Mouse (Mus musculus) layer of hippocampus, adult 9-10 months (tissue): ENCODE data around the gene Gfpt1.

Experiments used
- DNase-seq: peaks from one replicate; pipeline ENCODE4 v3.0.0; 2022; ENCODE audit warnings: low spot score

Gfpt1 gene

DNA sequence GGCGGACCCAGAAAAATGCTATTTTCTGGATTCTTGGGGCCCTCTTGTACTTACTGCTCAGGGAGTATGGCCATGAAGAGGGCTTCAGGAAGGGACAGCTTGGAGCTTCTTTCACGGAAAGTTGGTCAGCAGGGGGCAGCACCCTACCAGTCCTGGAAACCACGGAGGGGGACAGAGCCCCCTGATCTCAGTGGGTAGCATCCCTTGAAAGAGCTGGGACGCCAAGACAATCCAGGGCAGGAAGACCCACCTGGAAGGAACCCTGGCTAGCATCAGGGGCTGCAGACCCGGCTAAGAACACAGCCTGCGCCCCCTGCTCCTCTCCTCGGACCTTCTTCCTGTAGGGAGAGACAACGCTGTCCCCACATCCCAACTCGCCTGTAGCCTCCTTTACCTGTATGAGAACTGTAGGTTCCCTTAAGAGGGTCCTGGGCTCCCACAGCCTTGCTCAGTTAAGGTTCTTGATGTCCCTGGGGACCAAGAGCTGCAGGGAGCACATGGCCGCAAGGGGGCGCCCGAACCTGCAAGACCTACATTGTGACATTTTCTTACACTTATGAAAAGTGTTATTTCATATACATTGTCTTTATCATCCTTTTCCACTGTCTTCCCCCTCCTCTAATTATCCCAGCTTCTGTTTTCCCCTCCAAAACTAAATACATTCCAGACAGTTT is 58.8 kb downstream of the Gfpt1 start:
- peak; percentile 93 for DNase-seq

- no peak for DNase-seq
Observed at GRCm38 (mm10) chr6:87101955-87102353, 59.3 kb downstream of the Gfpt1 start.

- no peak for DNase-seq
Observed at GRCm38 (mm10) chr6:87102421-87102911, 59.8 kb downstream of the Gfpt1 start.

- no peak for DNase-seq
Observed at GRCm38 (mm10) chr6:87103314-87103713, 60.7 kb downstream of the Gfpt1 start.

GRCm38 (mm10) chr6:87104123-87104796 is 61.6 kb downstream of the Gfpt1 start, which contains the start of gene D6Ertd527e:
Gene D6Ertd527e (plus strand): TSS chr6:87104746.
- no peak for DNase-seq

- DNase-seq: no peak
Observed at GRCm38 (mm10) chr6:87111493-87111892, 68.8 kb downstream of the Gfpt1 start.

GRCm38 (mm10) chr6:87112125-87112524 is 69.5 kb downstream of the Gfpt1 start:
- no peak for DNase-seq

DNA sequence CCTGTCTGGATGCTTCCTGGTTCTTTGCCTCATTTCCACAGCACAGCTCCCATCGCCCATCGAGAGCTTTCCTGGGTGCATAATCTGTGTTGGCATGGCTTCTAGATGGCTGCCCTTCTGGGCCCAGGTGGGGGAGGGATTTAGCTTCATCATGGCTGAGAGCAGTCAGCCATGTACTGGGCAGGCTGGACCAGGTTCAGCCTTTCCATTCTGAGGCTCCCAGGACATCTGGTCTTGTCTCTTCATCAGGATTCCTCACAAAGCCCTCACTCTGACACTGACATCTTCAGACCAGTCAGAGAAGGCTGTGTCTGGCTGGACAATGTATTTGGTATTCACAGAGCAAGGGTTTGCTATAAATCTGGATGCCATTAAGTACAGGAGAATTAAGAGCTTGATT is 73.3 kb downstream of the Gfpt1 start:
- no peak for DNase-seq

DNA sequence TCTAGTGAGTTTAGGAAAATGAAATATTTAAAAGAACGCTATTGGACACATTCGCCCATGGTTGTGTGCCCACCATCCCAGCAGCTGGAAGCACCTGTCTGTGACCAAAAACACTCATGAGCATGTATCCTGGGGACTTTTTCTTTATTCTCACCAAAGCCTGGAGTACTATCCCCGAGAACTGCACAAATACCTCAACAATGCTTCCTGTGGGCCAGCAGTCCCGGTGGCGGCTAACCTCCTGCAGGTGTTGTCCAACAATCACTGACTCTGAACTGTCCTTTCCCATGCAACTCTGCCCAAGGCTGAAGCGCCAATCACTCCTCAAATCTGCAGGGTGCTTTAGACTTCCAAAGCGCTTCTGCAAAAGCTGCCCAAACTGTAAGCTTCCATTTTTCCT is 74.0 kb downstream of the Gfpt1 start:
- DNase-seq: no peak

- DNase-seq: no peak
Observed at GRCm38 (mm10) chr6:87119066-87119837, 76.6 kb downstream of the Gfpt1 start.

DNA sequence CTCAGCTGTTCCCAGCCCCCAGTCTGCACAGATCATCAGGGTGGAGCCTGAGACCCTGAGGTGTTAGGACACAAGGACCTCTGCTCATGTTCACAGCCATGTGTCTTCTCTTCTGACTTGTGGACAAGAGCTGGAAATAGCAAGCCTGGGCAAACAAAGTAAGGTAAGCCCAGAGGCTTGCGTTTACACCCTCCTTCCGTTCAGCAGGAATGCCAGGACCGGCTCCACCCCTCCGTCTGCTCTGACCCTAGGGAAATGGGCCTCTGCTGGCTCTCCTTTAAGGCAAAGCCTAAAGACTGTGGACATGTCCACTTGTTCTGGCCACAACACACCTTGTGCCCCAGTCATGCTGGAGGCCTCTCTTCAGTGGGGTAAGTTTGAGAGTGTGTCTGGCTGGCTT is 77.3 kb downstream of the Gfpt1 start:
- DNase-seq: no peak

- DNase-seq: no peak
Observed at GRCm38 (mm10) chr6:87120661-87121060, 78.0 kb downstream of the Gfpt1 start.

DNA sequence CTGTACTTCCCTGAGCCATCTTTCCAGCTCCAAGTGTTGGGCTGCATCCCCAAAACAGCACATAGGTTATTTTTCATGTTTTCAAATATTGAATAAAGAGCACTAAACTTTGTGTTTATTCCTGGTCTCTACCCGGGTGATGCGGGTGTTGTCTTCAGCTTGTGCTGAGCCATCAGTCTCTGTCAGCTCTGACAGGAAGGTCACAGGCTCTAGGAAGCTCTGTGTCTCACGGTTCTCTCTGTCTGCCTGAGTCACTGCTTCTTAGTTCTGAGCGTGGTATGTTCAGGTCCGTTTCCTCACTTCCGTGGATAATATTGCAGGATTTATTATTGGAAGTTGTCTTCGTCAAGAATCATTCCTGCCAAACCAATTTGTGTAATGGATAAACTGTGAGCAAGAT is 79.3 kb downstream of the Gfpt1 start:
- no peak for DNase-seq

- no peak for DNase-seq
Observed at GRCm38 (mm10) chr6:87123406-87123805, 80.8 kb downstream of the Gfpt1 start.

- DNase-seq: no peak
Observed at GRCm38 (mm10) chr6:87123973-87124372, 81.3 kb downstream of the Gfpt1 start.

DNA sequence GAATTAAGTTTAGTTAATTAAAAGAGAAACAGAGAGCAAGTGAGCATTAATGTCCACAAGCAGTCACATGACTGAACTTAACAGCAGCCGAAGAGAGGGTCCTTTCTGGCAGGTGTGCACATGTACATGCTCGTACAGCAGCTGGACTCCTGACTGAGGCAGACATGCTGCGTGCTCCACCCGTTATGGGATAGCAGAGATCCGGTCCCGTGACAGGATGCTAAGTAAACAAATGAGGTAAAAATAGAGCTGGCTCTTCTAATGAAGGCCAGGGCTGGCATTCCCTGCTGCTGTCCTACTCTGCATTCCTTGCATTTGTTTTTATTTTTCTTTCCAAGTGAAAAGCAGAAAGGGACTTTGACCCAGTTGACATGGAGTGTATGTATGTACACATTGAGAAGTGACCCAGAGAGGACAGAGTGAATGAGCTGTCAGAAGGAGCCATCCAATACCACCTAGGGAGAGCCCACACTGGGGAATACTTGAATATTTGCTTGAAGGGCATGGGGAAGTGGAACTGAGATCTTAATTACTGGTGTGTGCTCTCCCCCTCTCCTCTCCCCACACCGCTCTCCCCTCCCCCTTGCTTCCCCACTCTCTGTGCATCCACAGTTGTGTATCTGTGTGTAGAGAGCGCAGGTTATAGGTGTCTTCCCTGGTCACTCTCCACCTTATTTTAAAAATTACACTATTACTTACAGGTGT is 84.6 kb downstream of the Gfpt1 start:
- no peak for DNase-seq

- no peak for DNase-seq
Observed at GRCm38 (mm10) chr6:87129861-87130260, 87.2 kb downstream of the Gfpt1 start.

DNA sequence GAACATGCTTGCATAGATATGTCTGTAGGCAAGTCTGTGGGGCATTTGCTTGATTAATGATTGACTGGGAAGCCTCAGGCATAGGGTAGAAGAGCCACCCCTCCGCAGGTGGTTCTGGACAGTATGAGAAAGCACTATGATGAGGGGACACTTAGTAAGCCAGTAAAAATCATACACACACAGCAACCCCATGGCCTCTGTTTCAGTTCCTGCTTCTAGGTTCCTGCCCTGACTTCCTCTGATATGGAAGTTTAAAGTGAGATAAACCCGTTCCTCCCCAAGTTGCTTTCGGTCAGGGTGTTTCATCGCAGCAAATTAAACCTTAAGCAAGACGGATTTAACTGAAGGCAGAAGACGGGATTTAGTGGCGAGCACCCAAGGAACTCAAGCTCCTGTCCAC is 88.0 kb downstream of the Gfpt1 start:
- DNase-seq: no peak

DNA sequence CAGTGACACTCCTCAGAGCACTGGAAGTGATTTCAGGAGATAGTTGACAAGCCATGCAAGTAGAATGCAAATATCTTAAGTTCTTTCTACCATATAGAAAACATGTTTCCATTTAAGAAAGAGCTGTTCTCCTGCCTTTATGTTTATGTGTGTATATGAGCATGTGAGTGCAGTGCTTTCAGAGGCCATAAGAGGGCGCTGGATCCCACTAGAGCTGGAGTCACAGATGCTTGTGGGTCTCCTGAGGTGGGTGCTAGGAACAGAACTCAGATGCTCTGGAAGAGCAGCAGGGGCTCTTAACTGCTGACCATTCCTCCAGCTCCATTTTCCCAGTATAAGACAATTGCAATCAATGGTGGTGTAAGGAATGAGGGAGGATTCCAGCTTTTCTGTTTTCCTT is 88.4 kb downstream of the Gfpt1 start:
- DNase-seq: no peak

- DNase-seq: no peak
Observed at GRCm38 (mm10) chr6:87133520-87133919, 90.9 kb downstream of the Gfpt1 start.

- DNase-seq: no peak
Observed at GRCm38 (mm10) chr6:87133966-87134546, 91.4 kb downstream of the Gfpt1 start.

DNA sequence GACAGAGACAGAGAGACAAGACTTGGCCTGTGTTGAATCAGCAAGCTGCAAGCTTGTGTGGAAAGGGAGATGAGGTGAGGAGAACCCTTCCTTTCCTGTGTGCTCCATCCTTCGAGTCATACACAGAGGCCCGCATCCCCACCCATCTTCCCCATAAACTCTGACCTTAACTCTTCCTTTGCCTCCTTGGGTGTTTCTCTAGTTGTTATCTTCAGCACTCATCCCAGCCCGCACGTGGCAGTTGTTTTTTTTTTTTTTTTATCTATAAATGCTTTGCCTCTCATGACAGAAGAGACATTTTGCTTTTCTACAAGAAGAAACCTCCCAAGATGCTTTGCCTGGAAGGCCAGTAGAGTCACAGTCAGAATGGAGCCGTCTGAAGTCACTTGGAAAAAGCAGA is 95.8 kb downstream of the Gfpt1 start:
- no peak for DNase-seq
